Mouse (Mus musculus) C2C12 (cell line): Measurements from ENCODE around the gene Aldh1a7.

Experiments
- CEBPB ChIP-seq: IDR thresholded peaks from one replicate; pipeline ENCODE4 v1.6.1; 2011; ENCODE audit warnings: low read depth, mild to moderate bottlenecking, control low read depth, moderate library complexity
- CTCF ChIP-seq: IDR thresholded peaks from one replicate; pipeline ENCODE4 v1.5.1; 2011; ENCODE audit not compliant: control insufficient read depth, insufficient read depth, insufficient read length
- FOSL1 ChIP-seq: IDR thresholded peaks from one replicate; pipeline ENCODE4 v1.8.0; 2011; ENCODE audit warnings: mild to moderate bottlenecking, low read length; ENCODE audit not compliant: poor library complexity, insufficient read depth, severe bottlenecking
- MAX ChIP-seq: IDR thresholded peaks from one replicate; pipeline ENCODE4 v1.6.1; 2011; ENCODE audit warnings: mild to moderate bottlenecking, control low read depth
- MYOG ChIP-seq: IDR thresholded peaks from one replicate; pipeline ENCODE4 v1.6.1; 2011; ENCODE audit not compliant: control insufficient read depth, insufficient read length; ENCODE audit errors: extremely low read depth
- USF1 ChIP-seq: IDR thresholded peaks from one replicate; pipeline ENCODE4 v1.6.1; 2011; ENCODE audit warnings: low read depth, mild to moderate bottlenecking, control low read depth, moderate library complexity

GRCm38 (mm10) chr19:20714543-20714942 lies 12.8 kb downstream of the Aldh1a7 start:
- TF ChIP-seq CTCF: no peak
- TF ChIP-seq USF1: no peak
- no peak for TF ChIP-seq MAX
- no peak for TF ChIP-seq FOSL1
- no peak for TF ChIP-seq CEBPB
- TF ChIP-seq MYOG: no peak
